Mouse (Mus musculus): ENCODE results near the gene Mvd.

DNA sequence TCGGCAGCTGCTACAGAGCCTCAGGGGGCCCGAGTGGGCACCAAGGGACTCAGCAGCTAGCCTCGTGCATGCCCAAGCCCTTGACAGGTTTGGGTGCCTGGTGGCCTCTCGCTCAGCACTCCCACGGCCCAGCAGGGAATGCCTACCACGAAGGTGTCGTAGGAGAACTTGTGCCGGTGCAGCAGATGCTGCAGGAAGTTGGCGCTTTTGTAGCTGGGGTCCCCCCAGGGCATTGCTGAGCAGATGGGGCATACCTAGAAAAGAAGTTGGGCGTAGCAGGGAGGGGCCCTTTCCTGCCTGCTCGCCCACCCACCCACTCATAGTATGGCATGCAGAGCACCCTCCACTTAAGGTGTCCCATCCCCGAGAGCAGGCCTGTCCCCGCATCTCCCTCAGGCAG is 24.6 kb upstream of the Mvd start:
- TF ChIP-seq EP300 (IDR thresholded peaks at IDR 0.05; ENCODE audit: insufficient read depth, low read depth, low read length), result no peak
- no peak for TF ChIP-seq POLR2A (IDR thresholded peaks at IDR 0.05; ENCODE audit: insufficient read depth, low read length)
